Mouse (Mus musculus) CD4-positive naive resting alpha-beta T cell, adult 76 days (primary cell): Measurements from ENCODE around the gene Slc8a1. TPM values are rescaled to one million over a fixed set of nuclear protein-coding genes. Genes with fewer than 3 reads are reported as not detected.

Experiments used
- total RNA-seq: library from RNA; stranded (reverse); gene quantifications from one replicate; pipeline ENCODE4 v1.2.4, GENCODE M21; 2023

Slc8a1 gene
- 1.6 TPM for total RNA-seq

DNA sequence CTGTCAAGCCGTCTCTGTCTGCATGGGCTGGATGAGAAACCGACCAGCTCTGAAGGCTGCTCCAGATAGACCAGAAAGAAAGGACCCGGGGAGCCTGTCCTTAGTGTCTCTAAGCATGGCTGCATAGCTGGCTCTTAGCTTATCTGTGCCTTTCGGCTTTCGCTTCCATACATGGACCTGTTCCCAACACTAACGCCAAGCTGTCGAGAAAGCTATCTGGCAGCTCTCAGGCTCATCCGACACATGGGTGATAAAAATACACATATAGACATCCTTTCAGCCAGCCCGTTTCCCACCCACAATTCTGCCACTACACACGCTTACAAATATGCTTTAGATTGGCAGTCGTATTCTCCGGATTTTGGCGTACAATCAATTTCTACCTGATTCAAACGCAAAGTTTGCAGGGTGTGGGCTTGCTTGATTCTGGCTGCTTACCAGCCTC is at the start of gene Slc8a1:
Gene Slc8a1 (minus strand): TSS at position 67 of the 445 bp plus-strand sequence.

DNA sequence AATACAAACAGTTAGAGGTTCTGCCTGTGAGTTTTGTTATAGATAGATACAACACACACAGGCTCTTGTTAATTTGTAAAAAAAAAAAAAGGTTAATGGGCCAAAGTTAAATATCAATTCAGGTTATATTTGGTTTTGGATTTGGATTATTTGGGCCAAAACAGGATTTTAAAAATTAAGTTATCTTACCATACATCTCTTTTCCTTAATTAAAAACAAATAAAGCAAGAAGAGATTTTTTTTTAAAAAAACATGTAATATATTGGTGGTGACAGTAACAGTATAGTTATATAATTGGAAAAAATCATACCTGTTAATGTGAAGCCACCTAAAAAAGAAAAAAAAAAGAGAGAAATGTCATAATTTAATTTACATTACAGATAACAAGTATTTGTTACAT is 296.7 kb downstream of the Slc8a1 start, which contains the start of gene Gm11096:
Gene Gm11096 (plus strand): TSS at position 301 of the 400 bp plus-strand sequence.

